Mouse (Mus musculus) midbrain, embryonic 15.5 days (tissue): Measurements from ENCODE around the gene Col25a1. TPM values are rescaled to one million over a fixed set of nuclear protein-coding genes. Genes with fewer than 3 reads are reported as not detected.
A peak's percentile ranks its signal among the peaks of the same experiment; 100 is the strongest.

Experiments
- ATAC-seq: fragments of 200-750 bp; cut with Nextera tagmentation; replicated peaks from 2 replicates; pipeline ENCODE4 v1.8.0; 2017; ENCODE audit warnings: moderate TSS enrichment
- H3K27ac ChIP-seq: fragments of 300-500 bp; sonication (generic); 2 replicates; pipeline ENCODE4 v1.5.1; 2015; ENCODE audit warnings: mild to moderate bottlenecking, inconsistent platforms
- H3K27me3 ChIP-seq: fragments of 300-500 bp; sonication (generic); replicated peaks from 2 replicates; pipeline ENCODE4 v1.6.1; 2015; ENCODE audit warnings: inconsistent platforms
- H3K36me3 ChIP-seq: fragments of 300-500 bp; sonication (generic); replicated peaks from 2 replicates; pipeline ENCODE4 v1.6.1; 2015; ENCODE audit warnings: inconsistent platforms
- H3K4me1 ChIP-seq: fragments of 300-500 bp; sonication (generic); 2 replicates; pipeline ENCODE4 v1.6.1; 2015; ENCODE audit warnings: inconsistent platforms
- H3K4me2 ChIP-seq: fragments of 300-500 bp; sonication (generic); 2 replicates; pipeline ENCODE4 v1.6.1; 2015; ENCODE audit warnings: inconsistent platforms, mild to moderate bottlenecking, moderate library complexity
- H3K4me3 ChIP-seq: fragments of 300-500 bp; sonication (generic); 2 replicates; pipeline ENCODE4 v1.5.1; 2015; ENCODE audit warnings: mild to moderate bottlenecking, inconsistent platforms
- H3K9ac ChIP-seq: fragments of 300-500 bp; sonication (generic); 2 replicates; pipeline ENCODE4 v1.6.1; 2015; ENCODE audit warnings: mild to moderate bottlenecking, inconsistent platforms
- H3K9me3 ChIP-seq: fragments of 300-500 bp; sonication (generic); 2 replicates; pipeline ENCODE4 v1.6.1; 2016; ENCODE audit warnings: inconsistent platforms
- WGBS: fragments of 180-500 bp; shearing (Covaris S2); methylation state at CpG from one replicate; pipeline ENCODE4 v1.1.7; 2015; ENCODE audit warnings: mixed read lengths; 5-methylcytosine and 5-hydroxymethylcytosine counted together
- polyA plus RNA-seq: library from polyadenylated mRNA; unstranded; fragments of >200 nt; fragmentation: Nextera tagmentation; extraction: Ambion mirVana; gene quantifications from 2 replicates; pipeline ENCODE4 v1.2.1, GENCODE M21; 2015

Col25a1 gene
- polyA plus RNA-seq, 1 experiment from 2014 or later, result 15.3 TPM

DNA sequence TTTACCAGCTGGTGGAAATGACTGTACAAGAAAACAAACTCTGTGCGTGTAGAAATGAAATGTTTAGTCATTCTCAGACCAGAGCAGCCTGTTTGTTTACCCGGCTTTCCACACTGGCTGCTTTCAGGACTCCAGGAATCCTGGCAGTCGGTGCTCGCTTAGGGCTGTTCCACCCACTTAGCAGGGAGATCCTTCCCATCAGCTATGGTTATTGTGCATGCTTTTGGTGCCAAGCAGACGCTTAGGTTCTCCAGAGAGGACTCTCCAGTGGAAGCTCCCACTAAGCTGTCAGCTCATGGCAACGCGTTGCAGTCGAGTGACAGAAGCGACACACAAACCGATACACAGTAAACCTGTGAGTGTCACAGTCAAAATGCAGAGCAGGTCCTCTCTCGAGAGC lies 2.7 kb upstream of the Col25a1 start:
- Histone ChIP-seq H3K36me3 (no peaks in the 10 kb centered on the region), H3K4me2 (no peak overlapping the region), H3K4me3 (no peak overlapping the region), H3K27me3 (no peaks in the 10 kb centered on the region), H3K9me3 (no peaks in the 10 kb centered on the region), H3K27ac (peak overlapping the region; percentile 10; the same call in 1 of the 2 replicates), H3K4me1 (peaks cover 7% of the 10 kb centered on the region; the same call in 1 of the 2 replicates), H3K9ac (no peak overlapping the region)
- ATAC-seq, result peak; percentile 71; the same call in 1 of the 2 replicates
- 54% methylated on average over 11 of the region's 11 CpGs for WGBS

DNA sequence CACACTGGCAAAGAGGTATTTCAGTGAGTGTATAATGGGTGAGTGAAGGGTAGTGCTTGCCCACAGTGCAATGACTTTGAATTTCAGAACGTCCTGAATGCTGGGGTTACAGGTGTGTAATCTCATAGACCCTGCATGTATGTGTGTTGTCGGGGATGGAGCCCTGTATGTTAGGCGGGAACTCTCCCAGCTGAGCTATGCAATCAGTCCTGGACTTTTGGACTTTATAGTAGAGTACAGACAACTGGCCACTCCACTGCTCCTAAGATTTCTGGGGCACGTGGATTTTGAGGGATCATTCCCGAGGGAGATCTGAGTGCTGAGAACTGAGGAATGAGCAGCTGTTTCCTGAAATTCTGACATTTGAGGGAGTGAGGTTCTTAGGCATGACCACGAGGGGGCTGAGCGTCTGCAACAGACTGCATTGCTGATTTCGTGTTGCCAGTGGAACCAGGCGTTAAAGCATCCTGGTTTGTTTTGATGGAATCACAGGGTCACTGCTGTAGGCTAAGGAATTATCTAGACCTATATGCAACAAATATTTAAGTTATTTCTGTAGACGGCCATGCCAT lies 1.6 kb upstream of the Col25a1 start:
- H3K4me3 ChIP-seq, result no peak overlapping the region
- no peaks in the 10 kb centered on the region for H3K27me3 ChIP-seq
- WGBS, result 63% methylated on average over 10 of the region's 10 CpGs
- H3K27ac ChIP-seq, result no peak overlapping the region
- ATAC-seq, result no peak
- H3K36me3 ChIP-seq, result no peaks in the 10 kb centered on the region
- H3K9ac ChIP-seq, result no peak overlapping the region
- H3K4me2 ChIP-seq, result no peak overlapping the region
- H3K9me3 ChIP-seq, result no peaks in the 10 kb centered on the region
- H3K4me1 ChIP-seq, result peaks cover 7% of the 10 kb centered on the region; the same call in 1 of the 2 replicates

- H3K27ac ChIP-seq, result no peak overlapping the region
- H3K4me1 ChIP-seq, result no peaks in the 10 kb centered on the region
- no peaks in the 10 kb centered on the region for H3K27me3 ChIP-seq
- no peak overlapping the region for H3K9ac ChIP-seq
- no peak overlapping the region for H3K4me3 ChIP-seq
- H3K4me2 ChIP-seq, result no peak overlapping the region
- no peaks in the 10 kb centered on the region for H3K9me3 ChIP-seq
- ATAC-seq, result no peak
- no peaks in the 10 kb centered on the region for H3K36me3 ChIP-seq
Observed at GRCm38 (mm10) chr3:130137204-130137603, 5.9 kb downstream of the Col25a1 start.

DNA sequence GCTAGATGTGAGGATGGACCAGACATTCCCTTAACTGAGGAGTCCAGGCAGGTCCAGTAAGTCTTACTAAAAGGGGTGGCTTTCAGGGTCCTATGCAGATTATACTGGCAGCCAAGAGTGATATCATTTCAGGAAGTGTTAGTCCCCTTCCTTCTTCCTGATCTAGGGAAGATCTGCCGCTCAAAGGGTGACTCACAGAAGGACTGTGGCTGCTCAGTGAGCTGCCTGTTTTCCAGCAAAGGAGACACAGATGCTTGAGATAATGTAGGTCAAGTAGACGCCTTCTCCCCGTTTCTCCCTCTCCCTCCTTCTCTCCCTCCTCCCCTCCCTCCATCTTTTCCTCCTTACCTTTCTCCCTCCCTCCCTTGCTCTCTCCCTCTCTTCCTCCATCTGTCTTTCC lies 6.3 kb downstream of the Col25a1 start:
- Histone ChIP-seq H3K4me2 (no peak overlapping the region), H3K4me1 (no peaks in the 10 kb centered on the region), H3K9ac (no peak overlapping the region), H3K4me3 (no peak overlapping the region), H3K36me3 (no peaks in the 10 kb centered on the region), H3K27ac (no peak overlapping the region), H3K27me3 (no peaks in the 10 kb centered on the region), H3K9me3 (no peaks in the 10 kb centered on the region)
- 80% methylated on average over 3 of the region's 3 CpGs for WGBS
- ATAC-seq, result no peak

DNA sequence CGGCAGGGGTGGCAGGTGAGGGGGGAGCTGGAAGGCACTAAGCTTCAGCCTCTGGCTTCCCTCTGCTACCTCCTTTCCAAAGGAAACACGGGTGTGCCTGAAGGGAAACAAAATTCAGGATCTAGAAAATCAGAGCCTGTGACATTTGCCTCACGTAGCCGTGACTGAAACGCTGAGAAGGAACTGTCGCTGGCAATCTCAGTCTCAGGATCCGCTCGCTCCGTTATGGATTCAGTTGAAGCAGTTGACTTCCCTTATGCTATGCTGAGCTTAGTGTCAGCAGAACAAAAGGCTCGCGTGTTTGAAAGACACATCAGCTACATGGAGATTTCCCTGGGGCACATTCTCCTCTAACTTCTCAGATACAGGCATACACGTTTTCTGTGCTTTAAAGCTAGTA lies 14.6 kb downstream of the Col25a1 start:
- Histone ChIP-seq H3K27ac (peak overlapping the region; percentile 42; the same call in 1 of the 2 replicates), H3K27me3 (no peaks in the 10 kb centered on the region), H3K9me3 (no peaks in the 10 kb centered on the region), H3K4me1 (peaks cover 12% of the 10 kb centered on the region), H3K4me3 (no peak overlapping the region), H3K4me2 (peak overlapping the region; percentile 33), H3K9ac (no peak overlapping the region), H3K36me3 (no peaks in the 10 kb centered on the region)
- peak; percentile 62; the same call in 1 of the 2 replicates for ATAC-seq
- WGBS, result 41% methylated on average over 12 of the region's 12 CpGs

- Histone ChIP-seq H3K9me3 (no peaks in the 10 kb centered on the region), H3K4me1 (peaks cover 12% of the 10 kb centered on the region), H3K4me3 (no peak overlapping the region), H3K36me3 (no peaks in the 10 kb centered on the region), H3K4me2 (no peak overlapping the region), H3K27me3 (no peaks in the 10 kb centered on the region), H3K27ac (no peak overlapping the region), H3K9ac (no peak overlapping the region)
- no peak for ATAC-seq
- 39% methylated on average over 8 of the region's 8 CpGs for WGBS
Observed at GRCm38 (mm10) chr3:130147827-130148226, 16.5 kb downstream of the Col25a1 start.

DNA sequence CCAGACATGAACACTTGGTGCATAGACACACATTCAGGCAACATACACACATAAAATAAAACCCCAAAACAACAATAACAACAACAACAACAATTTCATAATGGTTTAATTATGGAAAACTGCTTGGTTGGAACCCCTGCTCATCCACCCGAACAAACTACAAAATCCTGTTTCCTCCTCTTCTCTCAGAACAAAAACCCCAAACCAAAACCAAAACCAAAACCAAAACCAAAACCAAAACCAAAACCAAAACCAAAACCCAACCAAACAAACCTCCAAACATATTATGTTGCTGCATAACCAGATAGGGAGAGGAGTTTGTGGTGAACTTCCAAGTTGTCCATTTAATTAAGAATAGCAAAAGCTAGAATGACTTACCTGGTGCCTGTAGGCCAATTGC lies 17.9 kb downstream of the Col25a1 start:
- WGBS, result 82% methylated on average over 1 of the region's 1 CpGs
- no peak overlapping the region for H3K4me2 ChIP-seq
- H3K27ac ChIP-seq, result no peak overlapping the region
- H3K4me3 ChIP-seq, result no peak overlapping the region
- no peaks in the 10 kb centered on the region for H3K27me3 ChIP-seq
- H3K4me1 ChIP-seq, result peaks cover 12% of the 10 kb centered on the region
- no peaks in the 10 kb centered on the region for H3K9me3 ChIP-seq
- H3K9ac ChIP-seq, result no peak overlapping the region
- no peak for ATAC-seq
- no peaks in the 10 kb centered on the region for H3K36me3 ChIP-seq

DNA sequence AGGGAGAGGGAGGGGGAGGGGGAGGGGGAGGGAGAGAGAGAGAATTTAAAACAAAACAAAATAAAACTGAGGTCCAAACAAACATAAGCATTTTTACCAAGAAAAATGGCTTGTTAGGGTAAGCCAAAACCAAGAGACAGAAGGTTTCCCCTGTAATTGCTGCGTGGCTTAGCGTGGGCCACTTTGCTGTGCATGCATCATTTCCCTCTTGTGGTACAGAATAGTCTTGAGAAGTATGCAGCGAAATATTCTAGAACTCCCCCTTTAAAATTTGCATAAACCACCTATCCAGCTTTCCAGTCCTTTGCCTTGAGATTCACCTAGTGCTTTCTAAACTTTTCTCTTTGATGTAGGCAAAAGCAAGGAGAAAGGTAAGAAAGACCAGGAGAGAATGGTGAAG lies 21.8 kb downstream of the Col25a1 start:
- H3K4me3 ChIP-seq, result no peak overlapping the region
- no peaks in the 10 kb centered on the region for H3K4me1 ChIP-seq
- no peaks in the 10 kb centered on the region for H3K36me3 ChIP-seq
- H3K27ac ChIP-seq, result no peak overlapping the region
- 89% methylated on average over 3 of the region's 3 CpGs for WGBS
- no peak for ATAC-seq
- no peak overlapping the region for H3K9ac ChIP-seq
- no peaks in the 10 kb centered on the region for H3K27me3 ChIP-seq
- no peak overlapping the region for H3K4me2 ChIP-seq
- H3K9me3 ChIP-seq, result no peaks in the 10 kb centered on the region

DNA sequence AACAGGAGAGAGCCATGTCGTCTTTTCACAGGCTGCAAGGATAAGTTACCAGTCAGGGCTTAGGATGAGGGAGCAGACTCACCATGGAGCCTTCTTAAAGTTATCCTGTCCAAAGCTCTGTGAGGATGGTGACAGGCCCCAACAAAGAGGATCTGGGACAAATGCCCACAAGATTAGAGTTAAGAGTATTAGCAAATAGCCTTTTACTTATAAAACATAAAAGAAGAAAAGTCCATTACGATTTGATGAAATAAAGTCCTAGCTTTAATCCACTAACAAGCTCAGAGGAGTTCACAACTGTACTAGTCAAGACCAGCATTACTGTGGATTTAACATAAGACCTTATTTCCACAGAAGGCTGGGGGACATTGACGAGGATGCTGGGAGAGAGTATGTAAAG lies 26.2 kb downstream of the Col25a1 start:
- Histone ChIP-seq H3K9me3 (no peaks in the 10 kb centered on the region), H3K4me3 (no peak overlapping the region), H3K4me2 (no peak overlapping the region), H3K4me1 (no peaks in the 10 kb centered on the region), H3K36me3 (no peaks in the 10 kb centered on the region), H3K27ac (no peak overlapping the region), H3K27me3 (no peaks in the 10 kb centered on the region), H3K9ac (no peak overlapping the region)
- ATAC-seq, result no peak
- WGBS, result 28% methylated on average over 3 of the region's 3 CpGs

DNA sequence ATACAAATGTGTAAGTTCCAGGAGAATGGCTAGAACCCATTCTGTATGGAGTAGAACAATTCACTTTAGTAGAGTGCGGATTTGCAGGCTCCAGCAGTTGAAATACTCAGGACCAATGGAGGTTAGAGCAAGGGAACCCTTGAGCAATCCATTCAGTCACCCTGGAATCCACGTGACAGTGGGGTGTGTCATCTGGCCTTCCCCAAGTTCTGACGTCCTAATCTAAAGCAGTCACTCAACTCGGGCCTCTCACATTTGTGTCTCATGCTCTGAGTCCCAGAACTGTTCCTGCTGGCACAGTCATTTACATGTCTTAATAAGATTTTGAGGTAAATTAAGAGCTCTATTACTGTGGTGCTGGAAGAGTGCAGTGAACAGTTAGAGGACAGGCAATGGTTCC lies 28.6 kb downstream of the Col25a1 start:
- H3K4me3 ChIP-seq, result no peak overlapping the region
- no peaks in the 10 kb centered on the region for H3K4me1 ChIP-seq
- WGBS, result 69% methylated on average over 4 of the region's 4 CpGs
- ATAC-seq, result no peak
- H3K9ac ChIP-seq, result no peak overlapping the region
- H3K27me3 ChIP-seq, result no peaks in the 10 kb centered on the region
- H3K36me3 ChIP-seq, result no peaks in the 10 kb centered on the region
- H3K27ac ChIP-seq, result no peak overlapping the region
- H3K4me2 ChIP-seq, result no peak overlapping the region
- H3K9me3 ChIP-seq, result no peaks in the 10 kb centered on the region

GRCm38 (mm10) chr3:130160902-130161301 lies 29.6 kb downstream of the Col25a1 start:
- Histone ChIP-seq H3K4me1 (no peaks in the 10 kb centered on the region), H3K9me3 (no peaks in the 10 kb centered on the region), H3K27ac (no peak overlapping the region), H3K4me3 (no peak overlapping the region), H3K4me2 (no peak overlapping the region), H3K36me3 (no peaks in the 10 kb centered on the region), H3K9ac (no peak overlapping the region), H3K27me3 (no peaks in the 10 kb centered on the region)
- WGBS, result 70% methylated on average over 4 of the region's 4 CpGs
- no peak for ATAC-seq

DNA sequence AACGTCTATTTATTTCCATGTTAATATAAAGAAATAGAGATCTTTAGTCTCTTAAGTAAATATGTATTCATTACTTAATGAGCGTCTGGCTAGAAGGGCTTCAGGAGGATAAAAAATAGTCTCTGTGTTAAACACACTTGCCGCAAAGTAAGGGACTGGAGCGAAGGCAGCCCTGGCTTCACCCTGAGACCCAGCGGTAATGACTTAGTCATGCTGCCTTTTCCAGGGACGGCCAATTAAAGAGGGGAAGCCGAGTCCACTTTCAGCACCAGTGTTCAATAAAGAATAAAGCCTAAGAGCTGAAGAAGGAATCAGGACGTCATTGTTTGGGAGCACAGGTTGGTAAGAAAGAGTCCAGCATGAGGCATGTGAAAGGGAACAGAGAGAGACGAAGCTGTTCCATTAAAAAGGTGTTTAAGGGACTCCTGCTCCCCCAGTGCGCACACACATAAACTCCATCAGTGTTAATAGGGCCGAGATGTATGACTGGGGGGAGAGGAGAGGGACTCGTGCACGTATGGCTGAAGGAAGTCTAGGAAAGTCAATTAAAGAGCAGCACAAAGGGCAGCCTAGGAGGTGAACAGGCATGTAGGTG lies 30.1 kb downstream of the Col25a1 start:
- ATAC-seq, result 0 out of 2 replicates have a peak, but pooled peaks have one; percentile 37
- no peak overlapping the region for H3K4me3 ChIP-seq
- WGBS, result 38% methylated on average over 13 of the region's 13 CpGs

GRCm38 (mm10) chr3:130166875-130167274 lies 35.6 kb downstream of the Col25a1 start:
- no peaks in the 10 kb centered on the region for H3K27me3 ChIP-seq
- H3K4me2 ChIP-seq, result no peak overlapping the region
- H3K9me3 ChIP-seq, result no peaks in the 10 kb centered on the region
- no peak for ATAC-seq
- H3K27ac ChIP-seq, result no peak overlapping the region
- 77% methylated on average over 4 of the region's 4 CpGs for WGBS
- H3K9ac ChIP-seq, result no peak overlapping the region
- H3K36me3 ChIP-seq, result no peaks in the 10 kb centered on the region
- H3K4me1 ChIP-seq, result no peaks in the 10 kb centered on the region
- H3K4me3 ChIP-seq, result no peak overlapping the region

More for the DNA sequence above, 30.1 kb downstream of the Col25a1 start:
- no peak overlapping the region for H3K4me2 ChIP-seq
- no peaks in the 10 kb centered on the region for H3K27me3 ChIP-seq
- no peaks in the 10 kb centered on the region for H3K4me1 ChIP-seq
- no peaks in the 10 kb centered on the region for H3K36me3 ChIP-seq
- no peak overlapping the region for H3K27ac ChIP-seq
- no peaks in the 10 kb centered on the region for H3K9me3 ChIP-seq
- no peak overlapping the region for H3K9ac ChIP-seq
